Mouse (Mus musculus): ENCODE results near the gene Smyd4.

GRCm38 (mm10) chr11:75452081-75452480, 103.8 kb downstream of the Smyd4 start:
- TF ChIP-seq POLR2A (IDR thresholded peaks at IDR 0.05; ENCODE audit: borderline replicate concordance, extremely low read depth, low read depth, low read length), result no peak
- TF ChIP-seq CTCF (IDR thresholded peaks at IDR 0.05; ENCODE audit: insufficient read depth, low read length), result no peak
